Comparison of ENCODE assay signal across 1 mouse cellular context in genomic region chr10:84544841-84545610, GRCm38 (mm10).
TF ChIP-seq lines count a peak whose summit lies in the region.

No protein-coding gene starts in this region.

TF ChIP-seq in CH12.LX, 34 proteins besides CTCF, POLR2A, EP300 and RAD21 (continued from another document):
- TF ChIP-seq NELFE (IDR thresholded peaks at IDR 0.05; ENCODE audit: low read depth, low read length) (no peak), RCOR1 (conservative IDR thresholded peaks at IDR 0.05; ENCODE audit: low read depth, low read length) (no peak), ETS1 (conservative IDR thresholded peaks at IDR 0.05; ENCODE audit: low read depth, low read length) (peak; percentile 68), MAFK (IDR thresholded peaks at IDR 0.05; ENCODE audit: insufficient replicate concordance, low read length) (peak; percentile 88)
